Mouse (Mus musculus): ENCODE results near the gene Med9.

DNA sequence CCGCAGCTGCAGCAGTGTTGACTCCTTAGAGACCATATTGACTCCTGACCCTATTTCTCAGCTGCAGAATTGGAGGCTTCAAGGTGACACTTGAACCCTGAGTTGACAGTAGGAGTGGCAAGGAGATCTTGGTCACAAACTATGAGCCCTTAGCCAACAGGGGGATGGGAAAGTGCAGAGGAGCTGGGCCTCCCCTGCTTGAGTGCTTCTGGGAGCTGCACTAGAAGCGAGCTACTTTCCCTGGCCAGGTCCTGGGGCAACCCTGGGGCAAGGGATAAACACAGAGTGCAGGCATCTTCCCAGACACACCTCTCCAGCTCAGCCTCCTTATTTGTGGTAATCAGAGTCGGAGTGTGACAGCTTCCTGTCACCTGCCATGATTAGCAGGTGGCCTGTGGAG is 14.6 kb downstream of the Med9 start:
- TF ChIP-seq CTCF (IDR thresholded peaks at IDR 0.05; ENCODE audit: low read depth) (no peak), EP300 (IDR thresholded peaks at IDR 0.05; ENCODE audit: low read depth) (no peak)

Measured in liver, embryonic 14.5 days (tissue).